Comparison of ENCODE assay signal across 26 mouse cellular contexts in genomic region chr3:30294433-30294832, GRCm38 (mm10).
DNase-seq lines count a peak whose midpoint lies in the region; ATAC-seq lines count a peak whose summit lies in the region.
"Had no signal": no experiment of that assay in that cellular context is flagged by ENCODE, and none has a peak within 500 bp of the region (broad histone marks: within the 10 kb centered on the region; RNA-seq: fewer than 3 reads in every experiment).

No protein-coding gene starts in this region.

- no peak overlapping the region for H3K4me2 ChIP-seq in forebrain, embryonic 15.5 days (replicated peaks)
- H3K4me2 ChIP-seq in forebrain, embryonic 11.5 days (ENCODE audit: low read depth, low read length, severe bottlenecking) = no peak overlapping the region
- no peak overlapping the region for H3K4me2 ChIP-seq in midbrain, embryonic 14.5 days (ENCODE audit: low read length)
- H3K4me2 ChIP-seq: embryonic facial prominence, embryonic 13.5 days; heart, embryonic 11.5 days; hindbrain, embryonic 12.5 days; hindbrain, embryonic 15.5 days had no signal

- H3K27ac ChIP-seq in forebrain, embryonic 15.5 days (replicated peaks) = no peak overlapping the region
- no peak overlapping the region for H3K27ac ChIP-seq in forebrain, embryonic 11.5 days (ENCODE audit: low read depth, low read length)
- H3K27ac ChIP-seq in midbrain, embryonic 14.5 days (replicated peaks; ENCODE audit: low read depth, low read length) = no peak overlapping the region
- H3K27ac ChIP-seq: embryonic facial prominence, embryonic 10.5 days; embryonic facial prominence, embryonic 13.5 days; gastrocnemius, adult 2 months; hindbrain, embryonic 12.5 days; hindbrain, embryonic 15.5 days had no signal

- 0 out of 2 replicates have a peak, but pooled peaks have one; percentile 53 for ATAC-seq in forebrain, embryonic 15.5 days (replicated peaks)
- ATAC-seq in forebrain, embryonic 11.5 days (replicated peaks; ENCODE audit: low FRiP score) = no peak
- ATAC-seq in midbrain, embryonic 14.5 days (ENCODE audit: low FRiP score, low TSS enrichment) = no peak
- ATAC-seq: activated CD4-positive, CD25-positive, alpha-beta regulatory T cell, adult 4 months; intestine, postnatal 0 days had no signal

- H3K9ac ChIP-seq in forebrain, embryonic 15.5 days (replicated peaks) = no peak overlapping the region
- H3K9ac ChIP-seq in forebrain, embryonic 11.5 days (ENCODE audit: low read length) = no peak overlapping the region
- no peak overlapping the region for H3K9ac ChIP-seq in midbrain, embryonic 14.5 days (replicated peaks; ENCODE audit: low read length)
- H3K9ac ChIP-seq: embryonic facial prominence, embryonic 13.5 days; hindbrain, embryonic 12.5 days; hindbrain, embryonic 15.5 days had no signal

- H3K4me3 ChIP-seq in forebrain, embryonic 15.5 days = no peak overlapping the region
- no peak overlapping the region for H3K4me3 ChIP-seq in forebrain, embryonic 11.5 days (ENCODE audit: low read depth, low read length)
- H3K4me3 ChIP-seq in midbrain, embryonic 14.5 days (replicated peaks; ENCODE audit: low read depth, low read length) = no peak overlapping the region
- H3K4me3 ChIP-seq: embryonic facial prominence, embryonic 10.5 days; embryonic facial prominence, embryonic 13.5 days; erythroblast, embryonic 14.5 days; gastrocnemius, adult 2 months; hindbrain, embryonic 12.5 days; hindbrain, embryonic 15.5 days had no signal

- no peaks in the 10 kb centered on the region for H3K4me1 ChIP-seq in forebrain, embryonic 15.5 days
- H3K4me1 ChIP-seq in forebrain, embryonic 11.5 days (replicated peaks; ENCODE audit: control insufficient read depth, insufficient read depth, low read length) = no peaks in the 10 kb centered on the region
- peaks cover 7% of the 10 kb centered on the region; the same call in 1 of the 2 replicates for H3K4me1 ChIP-seq in midbrain, embryonic 14.5 days (ENCODE audit: control insufficient read depth, insufficient read depth, low read length)

- H3K27me3 ChIP-seq in forebrain, embryonic 15.5 days = 0 out of 2 replicates have a peak, but pooled peaks cover 4% of the 10 kb centered on the region
- no peaks in the 10 kb centered on the region for H3K27me3 ChIP-seq in forebrain, embryonic 11.5 days (ENCODE audit: control insufficient read depth, insufficient read depth, low read length)
- H3K27me3 ChIP-seq in midbrain, embryonic 14.5 days (ENCODE audit: control insufficient read depth, insufficient read depth, low read length) = no peaks in the 10 kb centered on the region
- H3K27me3 ChIP-seq: embryonic facial prominence, embryonic 13.5 days; hindbrain, embryonic 12.5 days; hindbrain, embryonic 15.5 days had no signal

- H3K9me3 ChIP-seq in forebrain, embryonic 15.5 days = no peaks in the 10 kb centered on the region
- H3K9me3 ChIP-seq in forebrain, embryonic 11.5 days (ENCODE audit: control insufficient read depth, low read length) = no peaks in the 10 kb centered on the region
- no peaks in the 10 kb centered on the region for H3K9me3 ChIP-seq in midbrain, embryonic 14.5 days (ENCODE audit: control insufficient read depth, low read length)
- H3K9me3 ChIP-seq: embryonic facial prominence, embryonic 10.5 days; embryonic facial prominence, embryonic 13.5 days; hindbrain, embryonic 12.5 days; hindbrain, embryonic 15.5 days had no signal

- 81% methylated on average over 5 of the region's 5 CpGs for WGBS in forebrain, embryonic 15.5 days
- 93% methylated on average over 5 of the region's 5 CpGs for WGBS in forebrain, embryonic 11.5 days
- 94% methylated on average over 5 of the region's 5 CpGs for WGBS in midbrain, embryonic 14.5 days

- no peaks in the 10 kb centered on the region for H3K36me3 ChIP-seq in forebrain, embryonic 15.5 days
- H3K36me3 ChIP-seq in forebrain, embryonic 11.5 days (ENCODE audit: control insufficient read depth, insufficient read depth, low read length) = no peaks in the 10 kb centered on the region
- no peaks in the 10 kb centered on the region for H3K36me3 ChIP-seq in midbrain, embryonic 14.5 days (ENCODE audit: control insufficient read depth, insufficient read depth, low read length)
- H3K36me3 ChIP-seq: embryonic facial prominence, embryonic 10.5 days; embryonic facial prominence, embryonic 13.5 days; hindbrain, embryonic 12.5 days; hindbrain, embryonic 15.5 days had no signal

- DNase-seq in forebrain, embryonic 11.5 days (ENCODE audit: low spot score) = no peak
- peak; percentile 3 for DNase-seq in layer of hippocampus, adult 11-12 months (ENCODE audit: low spot score)
- no peak for DNase-seq in layer of hippocampus, postnatal 10 days (ENCODE audit: low spot score in 2 of 2)
- DNase-seq in 416B (ENCODE audit: low read depth) = peak; percentile 15
- peak; percentile 3 for DNase-seq in brain, adult 2 months (ENCODE audit: low read depth, low spot score)
- no peak for DNase-seq in right cerebral cortex, postnatal 10 days (ENCODE audit: low spot score in 2 of 2)
- no peak for DNase-seq in midbrain, embryonic 14.5 days
- DNase-seq: adrenal gland, adult 8-10 months; adrenal gland, postnatal 25 days; cerebellum, adult 11 months; cerebellum, adult 2 months; cerebellum, postnatal 10 days; cerebellum, postnatal 36 days; embryo, embryonic 11 days; gastrocnemius, adult 2 months; gastrocnemius, postnatal 14 days; heart, adult 11 months had no signal

Comparison
In these comparisons a context has a peak if more than half of its experiments do, and no peak if none do; other contexts are left out.
1. DNase-seq: peak in layer of hippocampus, adult 11-12 months (single experiment), 416B (single experiment) and brain, adult 2 months (single experiment); none in forebrain, embryonic 11.5 days (single experiment), layer of hippocampus, postnatal 10 days (0 of 2), right cerebral cortex, postnatal 10 days (0 of 2) and midbrain, embryonic 14.5 days (single experiment).